Mouse (Mus musculus) liver, postnatal 0 days (tissue): Measurements from ENCODE around the gene Eno2. TPM values are rescaled to one million over a fixed set of nuclear protein-coding genes. Genes with fewer than 3 reads are reported as not detected.

Source experiments
- ATAC-seq: fragments of 200-750 bp; cut with Nextera tagmentation; 2 replicates; pipeline ENCODE4 v1.8.0; 2017; ENCODE audit warnings: mild to moderate bottlenecking, moderate library complexity
- DNase-seq: peaks from one replicate; pipeline ENCODE4 v3.0.0-alpha.2; 2016
- H3K27ac ChIP-seq: fragments of 300-500 bp; sonication (generic); 2 replicates; pipeline ENCODE4 v1.5.1; 2014; ENCODE audit warnings: antibody characterized with exemption, moderate library complexity, mild to moderate bottlenecking, low read depth
- H3K27me3 ChIP-seq: fragments of 300-500 bp; sonication (generic); 2 replicates; pipeline ENCODE4 v1.6.1; 2014; ENCODE audit warnings: low read length, control low read depth, mixed read lengths; ENCODE audit not compliant: insufficient read depth
- H3K36me3 ChIP-seq: fragments of 300-500 bp; sonication (generic); replicated peaks from 2 replicates; pipeline ENCODE4 v1.6.1; 2014; ENCODE audit warnings: mild to moderate bottlenecking, control low read depth, low read length, moderate library complexity, mixed read lengths; ENCODE audit not compliant: insufficient read depth
- H3K4me1 ChIP-seq: fragments of 300-500 bp; sonication (generic); 2 replicates; pipeline ENCODE4 v1.6.1; 2014; ENCODE audit warnings: antibody characterized with exemption, mild to moderate bottlenecking, control low read depth; ENCODE audit not compliant: insufficient read depth
- H3K4me2 ChIP-seq: fragments of 300-500 bp; sonication (generic); 2 replicates; pipeline ENCODE4 v1.6.1; 2014; ENCODE audit warnings: low read depth, mild to moderate bottlenecking, low read length, moderate library complexity, mixed read lengths
- H3K4me3 ChIP-seq: fragments of 300-500 bp; sonication (generic); 2 replicates; pipeline ENCODE4 v1.5.1; 2014; ENCODE audit warnings: low read depth, low read length
- H3K9ac ChIP-seq: fragments of 300-500 bp; sonication (generic); replicated peaks from 2 replicates; pipeline ENCODE4 v1.6.1; 2014; ENCODE audit warnings: mild to moderate bottlenecking, moderate library complexity
- H3K9me3 ChIP-seq: fragments of 300-500 bp; sonication (generic); 2 replicates; pipeline ENCODE4 v1.6.1; 2016; ENCODE audit warnings: mild to moderate bottlenecking, control low read depth, low read length, mixed read lengths
- CTCF ChIP-seq: sonication (generic); IDR thresholded peaks from 2 replicates; pipeline ENCODE4 v1.5.1; 2016; ENCODE audit warnings: antibody characterized with exemption, low read depth
- EP300 ChIP-seq: IDR thresholded peaks from 2 replicates; pipeline ENCODE4 v1.6.1; 2016; ENCODE audit warnings: antibody characterized with exemption, low read depth, mild to moderate bottlenecking
- WGBS: fragments of 180-500 bp; shearing (Covaris S2); extraction: QIAGEN DNeasy Blood & Tissue Kit; methylation state at CpG from one replicate; pipeline ENCODE4 v1.1.7; 2014; ENCODE audit not compliant: insufficient replicate concordance; 5-methylcytosine and 5-hydroxymethylcytosine counted together
- polyA plus RNA-seq: library from polyadenylated mRNA; unstranded; fragments of >200 nt; fragmentation: Nextera tagmentation; extraction: Ambion mirVana; gene quantifications from 2 replicates; pipeline ENCODE4 v1.2.1, GENCODE M21; 2015

Gene Eno2
- polyA plus RNA-seq, 1 experiment from 2014 or later, result 0.27 TPM

DNA sequence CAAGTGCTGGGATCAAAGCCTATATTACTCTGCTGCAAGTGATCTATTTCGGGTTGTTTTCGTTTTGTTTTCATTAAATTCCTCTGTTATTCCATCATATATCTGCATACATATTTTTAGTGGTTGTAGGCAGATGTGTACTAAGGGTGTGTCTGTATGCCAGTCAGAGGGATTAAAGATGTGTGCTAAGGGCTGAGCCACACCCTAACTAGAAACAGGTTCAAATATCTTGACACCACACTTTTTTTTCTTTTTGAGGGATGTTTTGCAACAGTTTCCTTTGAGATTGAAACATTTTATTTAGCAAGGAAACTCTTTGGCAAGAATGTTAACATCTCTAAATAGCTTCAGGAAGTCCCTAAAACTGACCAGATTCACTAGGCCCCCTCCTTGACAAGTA lies 26.7 kb upstream of the Eno2 start:
- no peak for DNase-seq
- Histone ChIP-seq H3K9ac (no peak overlapping the region), H3K9me3 (no peaks in the 10 kb centered on the region), H3K4me2 (no peak overlapping the region), H3K4me3 (no peak overlapping the region), H3K4me1 (no peaks in the 10 kb centered on the region), H3K36me3 (no peaks in the 10 kb centered on the region), H3K27ac (no peak overlapping the region), H3K27me3 (no peaks in the 10 kb centered on the region)
- ATAC-seq, result no peak
- TF ChIP-seq CTCF (no peak), EP300 (no peak)
- 85% methylated on average over 2 of the region's 2 CpGs for WGBS

DNA sequence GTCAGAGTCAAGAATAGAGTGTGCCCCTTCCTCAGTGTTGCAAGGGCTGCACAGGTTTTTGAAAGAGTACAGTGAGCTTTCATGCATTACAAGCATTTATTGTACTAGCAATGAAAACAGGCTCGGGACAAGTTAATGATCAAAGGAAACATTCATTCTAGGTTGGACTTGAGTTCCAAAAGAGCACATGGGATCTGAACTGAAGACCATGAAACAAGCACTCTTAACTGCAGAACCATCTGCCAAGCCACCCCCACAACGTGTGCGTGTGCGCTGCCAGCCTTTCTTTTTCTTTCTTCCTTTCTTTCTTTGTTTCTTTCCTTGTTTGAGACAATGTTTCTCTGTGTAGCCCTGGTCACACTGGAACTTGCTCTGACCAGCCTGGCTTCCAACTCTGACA lies 26.3 kb upstream of the Eno2 start:
- TF ChIP-seq EP300, result no peak
- TF ChIP-seq CTCF, result no peak
- no peak for DNase-seq
- no peaks in the 10 kb centered on the region for H3K36me3 ChIP-seq
- no peak overlapping the region for H3K4me3 ChIP-seq
- no peak for ATAC-seq
- H3K4me2 ChIP-seq, result no peak overlapping the region
- H3K9ac ChIP-seq, result no peak overlapping the region
- H3K4me1 ChIP-seq, result no peaks in the 10 kb centered on the region
- no peaks in the 10 kb centered on the region for H3K27me3 ChIP-seq
- H3K9me3 ChIP-seq, result no peaks in the 10 kb centered on the region
- WGBS, result 84% methylated on average over 4 of the region's 4 CpGs
- no peak overlapping the region for H3K27ac ChIP-seq

DNA sequence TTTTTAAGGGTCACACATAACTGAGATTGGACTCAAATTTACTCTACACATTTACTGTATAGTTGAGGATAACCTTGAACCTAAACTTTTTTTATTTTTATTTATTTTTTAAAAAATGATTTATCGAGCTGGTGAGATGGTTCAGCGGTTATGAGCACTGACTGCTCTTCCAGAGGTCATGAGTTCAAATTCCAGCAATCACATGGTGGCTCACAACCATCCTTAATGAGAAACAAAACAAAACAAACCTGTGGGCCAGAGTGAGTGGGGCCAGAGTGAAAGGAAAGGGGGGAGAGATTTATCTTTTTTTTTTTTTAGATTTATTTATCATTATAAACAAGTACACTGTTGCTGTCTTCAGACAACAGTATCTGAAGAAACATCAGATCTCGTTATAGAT lies 22.4 kb upstream of the Eno2 start:
- Histone ChIP-seq H3K27me3 (no peaks in the 10 kb centered on the region), H3K36me3 (no peaks in the 10 kb centered on the region), H3K27ac (no peak overlapping the region), H3K4me1 (no peaks in the 10 kb centered on the region; the same call in 1 of the 2 replicates), H3K9me3 (no peaks in the 10 kb centered on the region), H3K4me3 (no peak overlapping the region), H3K4me2 (no peak overlapping the region), H3K9ac (no peak overlapping the region)
- no peak for TF ChIP-seq CTCF
- TF ChIP-seq EP300, result no peak
- ATAC-seq (no peak), DNase-seq (no peak)
- 78% methylated on average over 3 of the region's 3 CpGs for WGBS

DNA sequence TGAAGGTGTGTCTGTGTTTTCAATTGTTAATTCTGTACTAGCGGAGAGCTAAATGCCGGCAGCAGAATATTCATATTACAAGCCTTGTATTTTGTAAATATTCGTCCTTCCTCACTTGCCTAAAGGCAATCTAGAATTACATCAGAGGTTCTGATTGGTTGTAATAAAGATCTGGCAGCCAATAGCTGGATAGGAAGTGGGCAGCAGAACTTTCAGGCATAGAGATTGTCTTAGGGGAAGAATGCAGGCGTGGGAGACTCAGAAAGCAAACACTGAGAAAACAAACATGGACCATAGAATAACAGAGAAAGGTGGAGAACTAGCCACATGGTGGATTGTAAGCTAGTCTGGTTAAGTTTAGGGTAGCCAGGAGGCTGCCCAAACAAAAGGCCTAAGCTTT lies 20.6 kb upstream of the Eno2 start:
- Histone ChIP-seq H3K27me3 (no peaks in the 10 kb centered on the region), H3K27ac (no peak overlapping the region), H3K36me3 (no peaks in the 10 kb centered on the region), H3K4me1 (peaks cover 5% of the 10 kb centered on the region; the same call in 1 of the 2 replicates), H3K9me3 (no peaks in the 10 kb centered on the region), H3K4me3 (no peak overlapping the region), H3K4me2 (no peak overlapping the region), H3K9ac (no peak overlapping the region)
- WGBS, result 51% methylated on average over 4 of the region's 4 CpGs
- no peak for ATAC-seq
- DNase-seq, result no peak
- no peak for TF ChIP-seq EP300

DNA sequence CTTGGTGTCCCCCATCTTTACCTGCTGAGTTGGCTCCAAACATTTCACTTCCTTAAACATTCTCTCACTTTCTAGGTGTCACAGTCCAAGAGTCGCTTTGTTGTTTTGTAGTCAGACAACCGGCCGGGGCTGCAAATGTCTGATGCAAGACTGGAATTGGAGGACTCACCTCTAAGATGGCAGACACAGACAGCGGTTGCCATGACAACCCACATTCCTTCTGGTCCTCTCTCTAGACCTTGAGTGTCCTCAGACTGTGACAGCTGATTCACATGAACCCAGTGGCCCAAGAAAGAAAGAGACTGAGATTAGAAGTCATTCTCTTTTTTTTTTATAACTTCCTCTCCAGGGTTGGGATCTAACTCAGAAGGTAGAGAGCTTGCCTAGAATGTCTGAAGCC lies 20.0 kb upstream of the Eno2 start:
- 78% methylated on average over 4 of the region's 4 CpGs for WGBS
- H3K36me3 ChIP-seq, result no peaks in the 10 kb centered on the region
- H3K4me1 ChIP-seq, result peaks cover 5% of the 10 kb centered on the region; the same call in 1 of the 2 replicates
- no peaks in the 10 kb centered on the region for H3K27me3 ChIP-seq
- H3K4me2 ChIP-seq, result no peak overlapping the region
- no peak for DNase-seq
- no peaks in the 10 kb centered on the region for H3K9me3 ChIP-seq
- no peak overlapping the region for H3K9ac ChIP-seq
- H3K4me3 ChIP-seq, result no peak overlapping the region
- no peak for TF ChIP-seq CTCF
- no peak for TF ChIP-seq EP300
- no peak overlapping the region for H3K27ac ChIP-seq
- no peak for ATAC-seq

DNA sequence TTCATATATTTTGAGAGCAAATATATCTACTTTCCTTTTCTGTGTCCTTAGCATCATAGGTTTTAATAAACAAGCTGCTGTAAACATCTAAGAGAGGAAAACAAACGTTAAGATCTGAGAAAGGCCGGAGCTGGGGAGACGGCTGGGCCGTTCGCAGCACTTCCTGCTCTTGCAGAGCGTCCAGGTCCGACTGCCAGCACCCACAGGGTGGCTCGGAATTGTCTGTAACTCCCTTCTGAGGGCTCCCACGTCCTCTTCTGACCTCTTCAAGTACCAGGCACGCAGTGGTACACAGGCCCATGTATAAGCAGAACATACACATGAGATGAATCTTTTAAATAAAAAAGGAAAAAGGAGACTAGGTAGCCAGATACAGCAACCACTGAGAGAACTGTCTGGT lies 18.2 kb upstream of the Eno2 start:
- Histone ChIP-seq H3K27me3 (no peaks in the 10 kb centered on the region), H3K27ac (no peak overlapping the region), H3K4me2 (no peak overlapping the region), H3K9ac (no peak overlapping the region), H3K4me1 (peaks cover 6% of the 10 kb centered on the region), H3K9me3 (no peaks in the 10 kb centered on the region), H3K4me3 (no peak overlapping the region), H3K36me3 (no peaks in the 10 kb centered on the region)
- no peak for DNase-seq
- ATAC-seq, result no peak
- 71% methylated on average over 10 of the region's 10 CpGs for WGBS
- TF ChIP-seq EP300 (no peak), CTCF (no peak)
